ENCODE assay signal across 1 mouse cellular context in the genomic region with DNA sequence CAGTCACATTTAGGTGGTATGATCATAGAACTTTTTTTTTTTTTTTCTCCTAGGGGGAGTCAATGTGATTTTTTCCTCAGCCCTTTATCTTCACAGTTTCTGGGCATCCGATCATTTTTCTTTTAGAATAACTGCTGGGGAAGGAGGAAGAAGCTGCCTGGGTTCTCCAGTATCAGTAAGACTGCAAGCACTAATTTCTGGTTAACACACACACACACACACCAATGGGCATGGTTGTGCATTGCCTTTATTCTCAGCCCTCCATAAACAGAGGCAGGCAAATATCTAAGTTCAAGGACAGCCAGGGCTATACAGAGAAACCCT.
TF ChIP-seq lines count a peak whose summit lies in the region.

No protein-coding gene starts in this region.

TF ChIP-seq in CH12.LX, 34 proteins besides CTCF, POLR2A, EP300 and RAD21 (continued from another document):
- TF ChIP-seq ZNF384 (IDR thresholded peaks at IDR 0.05; ENCODE audit: low read depth, low read length), result peak; percentile 58; the same call in 1 of the 2 replicates
- no peak for TF ChIP-seq HCFC1 (IDR thresholded peaks at IDR 0.05; ENCODE audit: low read depth, low read length)
- no peak for TF ChIP-seq MAZ (IDR thresholded peaks at IDR 0.05; ENCODE audit: low read depth, low read length)
